Mouse (Mus musculus): Measurements from ENCODE around the gene Abca7. TPM values are rescaled to one million over a fixed set of nuclear protein-coding genes. Genes with fewer than 3 reads are reported as not detected.
"Not testable (repeated sequence)": the region's sequence is repeated elsewhere in the genome, so short reads cannot be mapped to it uniquely, and the experiment has no call there.

Abca7 gene
- polyA plus RNA-seq, 1 experiment: 79.5 TPM

DNA sequence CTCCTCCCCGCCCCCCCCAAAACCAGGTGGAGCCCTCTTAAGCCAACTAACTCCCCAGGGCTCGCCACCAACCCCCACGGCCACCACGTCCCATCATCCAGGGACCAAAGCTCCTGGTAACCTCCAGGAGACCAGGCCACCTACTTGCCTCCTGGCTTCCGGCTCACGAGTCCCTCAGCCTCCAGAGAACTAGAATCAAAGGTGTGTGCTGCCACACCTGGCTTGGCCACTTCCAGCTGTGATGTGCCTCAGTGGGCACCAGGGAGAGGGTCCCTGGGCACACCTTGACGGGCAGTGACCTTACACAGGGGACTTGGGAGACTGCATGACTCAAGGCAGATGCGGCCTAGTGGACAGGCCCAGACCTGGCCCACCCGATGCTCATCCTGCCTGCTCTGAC lies 40.6 kb upstream of the Abca7 start:
- Histone ChIP-seq H3K4me3 (ENCODE audit: control insufficient read depth, insufficient read depth, low read length) (no peak overlapping the region), H3K27ac (ENCODE audit: control insufficient read depth, insufficient read depth, low read length) (no peak overlapping the region), H3K4me1 (replicated peaks; ENCODE audit: control insufficient read depth, insufficient read depth, low read length) (peaks cover 7% of the 10 kb centered on the region), H3K36me3 (ENCODE audit: control insufficient read depth, insufficient read depth, low read length) (no peaks in the 10 kb centered on the region), H3K27me3 (ENCODE audit: control insufficient read depth, insufficient read depth, low read length) (no peaks in the 10 kb centered on the region)
- WGBS: 93% methylated on average over 9 of the region's 9 CpGs
- no peak for DNase-seq
- TF ChIP-seq POLR2A (IDR thresholded peaks at IDR 0.05; ENCODE audit: control insufficient read depth, extremely low read depth, insufficient read depth, low read length, poor library complexity) (no peak), CTCF (IDR thresholded peaks at IDR 0.05; ENCODE audit: borderline replicate concordance, control insufficient read depth, extremely low read depth, insufficient read depth, low read length, poor library complexity) (no peak)

DNA sequence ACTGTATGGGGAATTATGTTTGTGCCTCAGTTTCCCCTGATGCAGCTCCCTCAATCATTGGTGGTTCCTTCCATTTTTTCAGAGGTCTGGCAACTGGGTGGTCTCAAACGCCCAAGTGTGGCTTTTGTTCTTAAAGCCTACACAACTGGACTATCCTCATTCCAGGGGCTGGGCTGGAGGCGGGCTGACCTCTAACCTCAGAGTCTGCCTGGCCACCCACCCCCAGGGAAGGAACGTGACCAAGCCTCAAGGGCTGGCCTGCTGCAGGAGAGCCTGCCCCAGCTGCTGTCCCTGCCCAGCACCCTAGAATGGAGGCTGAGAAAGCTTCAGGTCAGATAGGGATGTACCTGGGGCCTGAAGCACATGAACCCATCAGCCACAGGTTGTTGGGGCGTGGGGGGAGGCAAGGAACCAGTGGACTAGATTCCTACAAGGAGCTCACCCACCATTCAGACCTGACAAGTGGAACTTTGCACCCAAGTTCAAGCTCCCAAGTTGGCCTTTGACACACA lies 39.6 kb upstream of the Abca7 start:
- WGBS: 83% methylated on average over 4 of the region's 4 CpGs
- H3K27me3 ChIP-seq (ENCODE audit: control insufficient read depth, insufficient read depth, low read length): no peaks in the 10 kb centered on the region
- TF ChIP-seq CTCF (IDR thresholded peaks at IDR 0.05; ENCODE audit: borderline replicate concordance, control insufficient read depth, extremely low read depth, insufficient read depth, low read length, poor library complexity) (no peak), POLR2A (IDR thresholded peaks at IDR 0.05; ENCODE audit: control insufficient read depth, extremely low read depth, insufficient read depth, low read length, poor library complexity) (no peak)
- no peaks in the 10 kb centered on the region for H3K36me3 ChIP-seq (ENCODE audit: control insufficient read depth, insufficient read depth, low read length)
- H3K4me3 ChIP-seq (ENCODE audit: control insufficient read depth, insufficient read depth, low read length): no peak overlapping the region
- DNase-seq: no peak
- no peak overlapping the region for H3K27ac ChIP-seq (ENCODE audit: control insufficient read depth, insufficient read depth, low read length)
- H3K4me1 ChIP-seq (replicated peaks; ENCODE audit: control insufficient read depth, insufficient read depth, low read length): peaks cover 8% of the 10 kb centered on the region

DNA sequence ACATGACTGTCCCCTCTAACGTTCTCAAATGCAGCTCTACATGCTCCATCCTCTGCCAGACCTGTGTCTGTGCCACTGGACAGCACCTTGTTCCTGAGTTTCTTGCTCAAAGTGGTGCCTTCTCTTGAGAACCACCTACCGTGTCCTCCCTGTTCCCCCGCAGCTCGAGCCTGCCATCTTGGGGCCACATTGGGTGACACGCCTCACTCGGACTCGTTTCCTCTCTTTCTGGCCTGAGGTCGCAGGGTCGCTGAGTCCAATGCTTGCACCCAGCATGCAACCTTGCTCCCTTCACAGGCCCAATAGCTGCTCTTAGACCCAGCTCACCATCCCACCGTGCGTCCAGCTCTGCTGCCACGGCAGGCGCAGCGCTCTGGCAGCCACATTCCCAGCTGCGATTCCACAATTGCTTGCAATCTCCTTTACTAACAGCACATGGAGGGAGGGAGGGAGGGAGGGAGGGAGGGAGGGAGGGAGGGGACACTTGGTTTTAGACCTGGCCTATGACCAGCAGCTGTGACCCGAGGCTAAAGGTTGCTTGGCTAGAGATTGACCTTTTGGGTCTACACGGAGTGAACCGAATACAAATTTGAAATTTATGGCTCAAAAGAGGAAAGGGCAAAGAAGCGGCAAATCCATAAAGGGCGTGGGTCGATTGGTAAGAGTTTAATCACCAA lies 38.0 kb upstream of the Abca7 start:
- Histone ChIP-seq H3K27ac (ENCODE audit: control insufficient read depth, insufficient read depth, low read length) (no peak overlapping the region), H3K4me1 (replicated peaks; ENCODE audit: control insufficient read depth, insufficient read depth, low read length) (peaks cover 8% of the 10 kb centered on the region), H3K27me3 (ENCODE audit: control insufficient read depth, insufficient read depth, low read length) (no peaks in the 10 kb centered on the region), H3K4me3 (ENCODE audit: control insufficient read depth, insufficient read depth, low read length) (no peak overlapping the region), H3K36me3 (ENCODE audit: control insufficient read depth, insufficient read depth, low read length) (no peaks in the 10 kb centered on the region)
- WGBS: 27% methylated on average over 21 of the region's 21 CpGs
- peak; percentile 91 for TF ChIP-seq CTCF (IDR thresholded peaks at IDR 0.05; ENCODE audit: borderline replicate concordance, control insufficient read depth, extremely low read depth, insufficient read depth, low read length, poor library complexity)
- TF ChIP-seq POLR2A (IDR thresholded peaks at IDR 0.05; ENCODE audit: control insufficient read depth, extremely low read depth, insufficient read depth, low read length, poor library complexity): no peak
- DNase-seq: peak; percentile 87

DNA sequence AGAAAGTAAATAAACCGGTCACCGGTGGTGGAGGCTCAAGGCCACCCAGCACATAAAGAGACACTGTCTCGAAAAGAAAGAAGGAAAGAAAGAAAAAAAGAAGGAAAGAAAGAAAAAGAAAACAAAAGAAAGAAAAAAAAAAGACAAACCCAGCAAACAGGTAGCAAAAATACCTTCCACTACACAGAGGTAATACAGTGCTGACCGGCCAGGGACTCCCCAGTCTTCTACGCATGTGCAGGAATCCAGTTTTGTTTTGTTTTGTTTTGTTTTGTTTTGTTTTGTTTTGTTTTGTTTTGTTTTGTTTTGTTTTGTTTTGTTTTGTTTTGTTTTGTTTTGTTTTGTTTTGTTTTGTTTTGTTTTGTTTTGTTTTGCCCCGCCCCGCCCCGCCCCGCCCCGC lies 36.9 kb upstream of the Abca7 start:
- DNase-seq: peak; percentile 35
- H3K36me3 ChIP-seq (ENCODE audit: control insufficient read depth, insufficient read depth, low read length); H3K27ac ChIP-seq (ENCODE audit: control insufficient read depth, insufficient read depth, low read length); H3K27me3 ChIP-seq (ENCODE audit: control insufficient read depth, insufficient read depth, low read length); H3K4me3 ChIP-seq (ENCODE audit: control insufficient read depth, insufficient read depth, low read length); H3K4me1 ChIP-seq (replicated peaks; ENCODE audit: control insufficient read depth, insufficient read depth, low read length): not testable (repeated sequence)
- WGBS: 23% methylated on average over 10 of the region's 10 CpGs

DNA sequence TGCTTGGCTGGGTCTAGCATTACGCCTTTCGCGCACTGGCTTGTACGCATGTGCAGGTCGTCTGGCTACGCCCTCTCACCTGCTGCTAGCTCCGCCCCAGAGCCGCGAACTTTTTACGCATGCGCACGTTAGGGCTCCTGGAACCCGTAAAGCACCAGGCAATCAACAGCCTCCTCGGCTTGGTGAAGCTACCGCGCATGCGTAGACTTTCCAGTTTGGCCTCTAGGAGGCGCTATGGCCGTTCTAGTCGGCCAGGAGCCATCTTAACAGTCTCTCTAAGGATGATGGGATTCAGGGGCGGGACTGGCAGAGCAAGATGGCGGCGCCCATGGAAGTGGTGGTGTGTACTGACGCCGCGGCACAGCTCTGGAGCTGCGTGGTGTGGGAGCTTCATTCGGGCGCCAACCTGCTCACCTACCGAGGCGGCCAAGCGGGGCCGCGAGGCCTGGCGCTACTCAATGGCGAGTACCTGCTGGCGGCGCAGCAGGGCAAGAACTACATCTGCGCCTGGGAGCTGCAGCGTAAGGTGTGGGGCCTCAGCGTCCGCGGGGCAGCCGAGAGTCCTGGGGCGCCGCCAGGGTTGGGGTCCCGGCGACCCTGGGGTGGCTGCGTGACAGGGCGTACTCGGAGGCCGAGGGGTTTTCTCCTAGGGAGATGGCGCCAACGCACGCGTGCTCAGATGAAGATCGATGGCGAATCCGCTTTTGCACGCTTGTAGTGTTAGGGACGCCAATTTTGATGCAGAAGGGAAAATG lies 36.3 kb upstream of the Abca7 start, which contains the start of gene Wdr18:
Wdr18 (plus strand) TSS at position 306 of the 755 bp plus-strand sequence.
- H3K4me1 ChIP-seq (replicated peaks; ENCODE audit: control insufficient read depth, insufficient read depth, low read length): peaks cover 8% of the 10 kb centered on the region
- under 1% methylated on average over 61 of the region's 61 CpGs for WGBS
- H3K4me3 ChIP-seq (ENCODE audit: control insufficient read depth, insufficient read depth, low read length): peak within 1 kb of the TSS; percentile 74
- TF ChIP-seq CTCF (IDR thresholded peaks at IDR 0.05; ENCODE audit: borderline replicate concordance, control insufficient read depth, extremely low read depth, insufficient read depth, low read length, poor library complexity) (peak; percentile 95), POLR2A (IDR thresholded peaks at IDR 0.05; ENCODE audit: control insufficient read depth, extremely low read depth, insufficient read depth, low read length, poor library complexity) (peak; percentile 58)
- H3K36me3 ChIP-seq (ENCODE audit: control insufficient read depth, insufficient read depth, low read length): no peaks in the 10 kb centered on the region; the same call in 1 of the 2 replicates
- peak; percentile 99 for DNase-seq
- no peak within 1 kb of the TSS for H3K27ac ChIP-seq (ENCODE audit: control insufficient read depth, insufficient read depth, low read length)
- H3K27me3 ChIP-seq (ENCODE audit: control insufficient read depth, insufficient read depth, low read length): no peaks in the 10 kb centered on the region

DNA sequence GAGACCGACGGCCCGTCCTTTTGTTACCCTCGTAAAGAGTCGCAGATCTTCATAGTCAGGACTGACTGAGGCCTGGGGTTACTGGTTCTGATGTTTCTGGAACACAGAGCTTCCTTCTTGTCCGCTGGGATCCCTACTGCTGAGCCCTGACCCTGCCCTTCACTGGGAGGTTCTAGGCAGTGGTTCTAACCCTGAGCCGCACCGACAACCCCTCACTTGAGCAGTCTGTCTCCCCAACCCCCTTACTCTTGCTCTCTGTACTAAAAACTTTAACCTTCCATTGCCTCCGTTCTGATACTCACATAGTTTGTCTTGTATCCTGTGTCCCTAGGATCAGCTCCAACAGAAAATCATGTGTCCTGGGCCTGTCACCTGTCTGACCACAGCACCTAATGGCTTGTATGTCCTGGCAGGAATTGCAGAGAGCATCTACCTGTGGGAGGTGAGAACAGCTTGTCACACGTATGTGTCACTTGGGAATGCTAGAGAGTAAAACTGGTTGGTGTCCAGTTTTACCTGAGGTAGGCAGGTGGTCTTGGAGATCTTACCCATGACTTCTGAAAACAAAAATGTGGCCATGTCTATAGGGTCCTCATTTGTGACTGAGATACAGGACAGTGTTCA lies 35.5 kb upstream of the Abca7 start:
- peak overlapping the region; percentile 74 for H3K4me3 ChIP-seq (ENCODE audit: control insufficient read depth, insufficient read depth, low read length)
- DNase-seq: no peak
- H3K4me1 ChIP-seq (replicated peaks; ENCODE audit: control insufficient read depth, insufficient read depth, low read length): peaks cover 8% of the 10 kb centered on the region
- no peaks in the 10 kb centered on the region; the same call in 1 of the 2 replicates for H3K36me3 ChIP-seq (ENCODE audit: control insufficient read depth, insufficient read depth, low read length)
- no peaks in the 10 kb centered on the region for H3K27me3 ChIP-seq (ENCODE audit: control insufficient read depth, insufficient read depth, low read length)
- TF ChIP-seq CTCF (IDR thresholded peaks at IDR 0.05; ENCODE audit: borderline replicate concordance, control insufficient read depth, extremely low read depth, insufficient read depth, low read length, poor library complexity) (no peak), POLR2A (IDR thresholded peaks at IDR 0.05; ENCODE audit: control insufficient read depth, extremely low read depth, insufficient read depth, low read length, poor library complexity) (no peak)
- 13% methylated on average over 10 of the region's 10 CpGs for WGBS
- H3K27ac ChIP-seq (ENCODE audit: control insufficient read depth, insufficient read depth, low read length): no peak overlapping the region
